In genomic region chr17:74209143-74209908, GRCm38 (mm10) we compare ENCODE assay signal across 26 mouse cellular contexts.
A peak's percentile ranks its signal among the peaks of the same experiment; 100 is the strongest.
DNase-seq lines count a peak whose midpoint lies in the region; ATAC-seq and TF ChIP-seq lines count a peak whose summit lies in the region.
"Had no signal": no experiment of that assay in that cellular context is flagged by ENCODE, and none has a peak within 500 bp of the region (broad histone marks: within the 10 kb centered on the region; RNA-seq: fewer than 3 reads in every experiment).

No protein-coding gene starts in this region.

- no peak overlapping the region for H3K4me3 ChIP-seq in embryonic facial prominence, embryonic 11.5 days (ENCODE audit: low read depth, low read length)
- no peak overlapping the region for H3K4me3 ChIP-seq in embryonic facial prominence, embryonic 10.5 days
- no peak overlapping the region for H3K4me3 ChIP-seq in kidney, postnatal 0 days (replicated peaks; ENCODE audit: low read depth, low read length)
- H3K4me3 ChIP-seq in ES-E14 (ENCODE audit: insufficient read depth in 1 of 2, low read depth in 1 of 2, low read length in 2 of 2, poor library complexity in 1 of 2, severe bottlenecking in 1 of 2) = no peak overlapping the region
- H3K4me3 ChIP-seq: forebrain, embryonic 10.5 days; forebrain, embryonic 15.5 days; heart, adult 2 months; heart, embryonic 12.5 days; hindbrain, embryonic 13.5 days; liver, embryonic 12.5 days; midbrain, embryonic 15.5 days had no signal

- H3K27ac ChIP-seq in embryonic facial prominence, embryonic 11.5 days (replicated peaks; ENCODE audit: low read depth, low read length) = no peak overlapping the region
- H3K27ac ChIP-seq in embryonic facial prominence, embryonic 10.5 days (replicated peaks) = no peak overlapping the region
- H3K27ac ChIP-seq in kidney, postnatal 0 days = no peak overlapping the region
- no peak overlapping the region for H3K27ac ChIP-seq in ES-E14 (ENCODE audit: insufficient read depth, low read depth, low read length, poor library complexity, severe bottlenecking)
- H3K27ac ChIP-seq: forebrain, embryonic 10.5 days; forebrain, embryonic 15.5 days; heart, adult 2 months; hindbrain, embryonic 13.5 days; liver, embryonic 12.5 days; midbrain, embryonic 15.5 days had no signal

- H3K27me3 ChIP-seq in embryonic facial prominence, embryonic 11.5 days (ENCODE audit: control insufficient read depth, insufficient read depth, low read length) = no peaks in the 10 kb centered on the region
- no peaks in the 10 kb centered on the region for H3K27me3 ChIP-seq in embryonic facial prominence, embryonic 10.5 days (replicated peaks; ENCODE audit: low read depth, poor library complexity, severe bottlenecking)
- H3K27me3 ChIP-seq in kidney, postnatal 0 days (ENCODE audit: insufficient read depth, low read length) = no peaks in the 10 kb centered on the region
- H3K27me3 ChIP-seq: forebrain, embryonic 15.5 days; heart, embryonic 12.5 days; hindbrain, embryonic 13.5 days; liver, embryonic 12.5 days; midbrain, embryonic 15.5 days had no signal

- in situ Hi-C loops in ES-E14 (cut with MboI; ENCODE audit: low sequenced_read_pairs in 2 of 2, unreplicated experiment in 2 of 2) = no loop called here

- H3K9me3 ChIP-seq in embryonic facial prominence, embryonic 11.5 days (replicated peaks; ENCODE audit: control insufficient read depth, low read length) = no peaks in the 10 kb centered on the region
- no peaks in the 10 kb centered on the region for H3K9me3 ChIP-seq in embryonic facial prominence, embryonic 10.5 days
- H3K9me3 ChIP-seq in kidney, postnatal 0 days (replicated peaks; ENCODE audit: low read length) = no peaks in the 10 kb centered on the region
- H3K9me3 ChIP-seq in ES-E14 (ENCODE audit: control insufficient read depth, insufficient read depth, low read depth, low read length) = no peaks in the 10 kb centered on the region
- H3K9me3 ChIP-seq: forebrain, embryonic 10.5 days; forebrain, embryonic 15.5 days; heart, embryonic 12.5 days; hindbrain, embryonic 13.5 days; liver, embryonic 12.5 days; midbrain, embryonic 15.5 days had no signal

- H3K4me1 ChIP-seq in embryonic facial prominence, embryonic 11.5 days (ENCODE audit: control insufficient read depth, insufficient read depth, low read length) = no peaks in the 10 kb centered on the region
- peaks cover 7% of the 10 kb centered on the region; the same call in 1 of the 2 replicates for H3K4me1 ChIP-seq in embryonic facial prominence, embryonic 10.5 days
- no peaks in the 10 kb centered on the region for H3K4me1 ChIP-seq in kidney, postnatal 0 days (replicated peaks; ENCODE audit: insufficient read depth, low read length)
- H3K4me1 ChIP-seq in ES-E14 (ENCODE audit: control insufficient read depth in 2 of 2, insufficient read depth in 2 of 2, low read length in 2 of 2, poor library complexity in 1 of 2) = peaks cover 0 to 5% of the 10 kb centered on the region in 2 experiments; a peak in 1 of 4 replicates
- H3K4me1 ChIP-seq: forebrain, embryonic 15.5 days; hindbrain, embryonic 13.5 days; liver, embryonic 12.5 days; midbrain, embryonic 15.5 days had no signal

- H3K36me3 ChIP-seq in embryonic facial prominence, embryonic 11.5 days (replicated peaks; ENCODE audit: control insufficient read depth, insufficient read depth, low read depth, low read length) = no peaks in the 10 kb centered on the region; the same call in 1 of the 2 replicates
- peaks cover 36% of the 10 kb centered on the region for H3K36me3 ChIP-seq in embryonic facial prominence, embryonic 10.5 days (replicated peaks)
- H3K36me3 ChIP-seq in kidney, postnatal 0 days (ENCODE audit: insufficient read depth, low read length) = peaks cover 7% of the 10 kb centered on the region; the same call in 1 of the 2 replicates
- H3K36me3 ChIP-seq in ES-E14 (ENCODE audit: control insufficient read depth, insufficient read depth, low read length, poor library complexity, severe bottlenecking) = peaks cover 4% of the 10 kb centered on the region; the same call in 1 of the 2 replicates
- H3K36me3 ChIP-seq: midbrain, embryonic 15.5 days had no signal

- no peak overlapping the region for H3K9ac ChIP-seq in embryonic facial prominence, embryonic 11.5 days (replicated peaks; ENCODE audit: low read length)
- H3K9ac ChIP-seq in kidney, postnatal 0 days (ENCODE audit: low read depth, low read length) = no peak overlapping the region
- no peak overlapping the region for H3K9ac ChIP-seq in ES-E14 (ENCODE audit: insufficient read depth, low read depth, low read length, poor library complexity, severe bottlenecking)
- H3K9ac ChIP-seq: forebrain, embryonic 15.5 days; heart, embryonic 12.5 days; hindbrain, embryonic 13.5 days; liver, embryonic 12.5 days; liver, postnatal 0 days; midbrain, embryonic 15.5 days had no signal

- no peak for ATAC-seq in embryonic facial prominence, embryonic 11.5 days (replicated peaks; ENCODE audit: insufficient number of reproducible peaks, low FRiP score, low TSS enrichment, low read depth)
- no peak for ATAC-seq in kidney, postnatal 0 days (replicated peaks; ENCODE audit: low FRiP score, low read depth)
- ATAC-seq: activated CD4-positive, CD25-positive, alpha-beta regulatory T cell, adult 4 months; CD4-positive, CD25-positive, alpha-beta regulatory T cell, adult 4 months; forebrain, embryonic 15.5 days; liver, embryonic 12.5 days; liver, postnatal 0 days; midbrain, embryonic 15.5 days had no signal

- 36% methylated on average over 5 of the region's 5 CpGs for WGBS in embryonic facial prominence, embryonic 11.5 days
- 55% methylated on average over 5 of the region's 5 CpGs for WGBS in embryonic facial prominence, embryonic 10.5 days
- 33% methylated on average over 5 of the region's 5 CpGs for WGBS in kidney, postnatal 0 days

- peak; percentile 45 for DNase-seq in embryonic facial prominence, embryonic 11.5 days (ENCODE audit: low spot score)
- DNase-seq in embryonic facial prominence, embryonic 10.5 days (ENCODE audit: low spot score) = no peak
- peak; percentile 63 for DNase-seq in kidney, postnatal 0 days (ENCODE audit: low spot score)
- no peak for DNase-seq in kidney, postnatal 4 days
- DNase-seq in ES-E14 (ENCODE audit: low read depth, low spot score) = peak; percentile 9
- DNase-seq in lung, postnatal 14 days = peak; percentile 5
- no peak for DNase-seq in adrenal gland, adult 2 months
- DNase-seq in frontal cortex, postnatal 36 days (ENCODE audit: low spot score in 2 of 2) = no peak
- DNase-seq: adrenal gland, postnatal 10 days; cerebellum, adult 8-10 months; cerebellum, postnatal 25 days; heart, adult 2 months; heart, postnatal 4 days; kidney, adult 11 months; kidney, postnatal 25 days; left cerebral cortex, postnatal 4 days; liver, postnatal 0 days; thymus, postnatal 4 days had no signal

- H3K4me2 ChIP-seq in embryonic facial prominence, embryonic 11.5 days (ENCODE audit: low read depth, low read length) = no peak overlapping the region
- no peak overlapping the region for H3K4me2 ChIP-seq in kidney, postnatal 0 days (ENCODE audit: low read length)
- H3K4me2 ChIP-seq: forebrain, embryonic 15.5 days; heart, embryonic 12.5 days; hindbrain, embryonic 13.5 days; liver, embryonic 12.5 days; midbrain, embryonic 15.5 days had no signal

- TF ChIP-seq CTCF in kidney, postnatal 0 days (IDR thresholded peaks at IDR 0.05; ENCODE audit: low read depth) = no peak

TF ChIP-seq in ES-E14, 5 proteins besides CTCF, POLR2A, EP300 and RAD21:
- no peak for TF ChIP-seq HCFC1 (IDR thresholded peaks at IDR 0.05; ENCODE audit: borderline replicate concordance, insufficient read depth, low read length)
- no peak for TF ChIP-seq CHD2 (IDR thresholded peaks at IDR 0.05; ENCODE audit: low read depth, low read length)
- no peak for TF ChIP-seq ZNF384 (IDR thresholded peaks at IDR 0.05; ENCODE audit: low read depth, low read length)
- TF ChIP-seq ZC3H11A (IDR thresholded peaks at IDR 0.05; ENCODE audit: borderline replicate concordance, low read depth, low read length) = no peak
- TF ChIP-seq MAFK (IDR thresholded peaks at IDR 0.05; ENCODE audit: insufficient read depth, low read depth, low read length) = no peak

Comparison
In these comparisons a context has a peak if more than half of its experiments do, and no peak if none do; other contexts are left out.
1. DNase-seq: peak in embryonic facial prominence, embryonic 11.5 days (single experiment), kidney, postnatal 0 days (single experiment), ES-E14 (single experiment) and lung, postnatal 14 days (single experiment); none in embryonic facial prominence, embryonic 10.5 days (single experiment), kidney, postnatal 4 days (0 of 2), adrenal gland, adult 2 months (single experiment) and frontal cortex, postnatal 36 days (0 of 2).